Mouse (Mus musculus) hindbrain, postnatal 0 days (tissue): ENCODE results near the gene Lgi4. TPM values are rescaled to one million over a fixed set of nuclear protein-coding genes. Genes with fewer than 3 reads are reported as not detected.

Experiments used
- ATAC-seq: fragments of 200-750 bp; cut with Nextera tagmentation; 2 replicates; pipeline ENCODE4 v1.8.0; 2017; ENCODE audit warnings: mild to moderate bottlenecking, moderate TSS enrichment, moderate library complexity
- DNase-seq: peaks from one replicate; pipeline ENCODE4 v3.0.0-alpha.2; 2015; ENCODE audit warnings: low spot score
- H3K27ac ChIP-seq: fragments of 300-500 bp; sonication (generic); 2 replicates; pipeline ENCODE4 v1.5.1; 2014; ENCODE audit warnings: mild to moderate bottlenecking
- H3K27me3 ChIP-seq: fragments of 300-500 bp; sonication (generic); 2 replicates; pipeline ENCODE4 v1.6.1; 2014; ENCODE audit warnings: low read length, mixed read lengths; ENCODE audit not compliant: insufficient read depth
- H3K36me3 ChIP-seq: fragments of 300-500 bp; sonication (generic); 2 replicates; pipeline ENCODE4 v1.6.1; 2014; ENCODE audit warnings: low read length, mixed read lengths; ENCODE audit not compliant: insufficient read depth
- H3K4me1 ChIP-seq: fragments of 300-500 bp; sonication (generic); 2 replicates; pipeline ENCODE4 v1.6.1; 2014; ENCODE audit warnings: antibody characterized with exemption, low read length, mixed read lengths; ENCODE audit not compliant: insufficient read depth
- H3K4me2 ChIP-seq: fragments of 300-500 bp; sonication (generic); 2 replicates; pipeline ENCODE4 v1.6.1; 2014; ENCODE audit warnings: low read depth, mild to moderate bottlenecking, low read length, moderate library complexity, mixed read lengths
- H3K4me3 ChIP-seq: fragments of 300-500 bp; sonication (generic); 2 replicates; pipeline ENCODE4 v1.5.1; 2014; ENCODE audit warnings: low read length
- H3K9ac ChIP-seq: fragments of 300-500 bp; sonication (generic); replicated peaks from 2 replicates; pipeline ENCODE4 v1.6.1; 2014; ENCODE audit warnings: mild to moderate bottlenecking, low read length, moderate library complexity, mixed read lengths
- H3K9me3 ChIP-seq: fragments of 300-500 bp; sonication (generic); 2 replicates; pipeline ENCODE4 v1.6.1; 2016; ENCODE audit warnings: low read length, mixed read lengths
- CTCF ChIP-seq: IDR thresholded peaks from 2 replicates; pipeline ENCODE4 v1.5.1; 2016; ENCODE audit warnings: antibody characterized with exemption, control low read depth, low read depth
- WGBS: fragments of 180-500 bp; shearing (Covaris S2); extraction: QIAGEN DNeasy Blood & Tissue Kit; methylation state at CpG from one replicate; pipeline ENCODE4 v1.1.7; 2014; 5-methylcytosine and 5-hydroxymethylcytosine counted together
- polyA plus RNA-seq: library from polyadenylated mRNA; unstranded; fragments of >200 nt; fragmentation: Nextera tagmentation; extraction: Ambion mirVana; gene quantifications from 2 replicates; pipeline ENCODE4 v1.2.1, GENCODE M21; 2015
- total RNA-seq: library from RNA; depleted of rRNA; stranded (reverse); fragments of >200 nt; gene quantifications from 2 replicates; pipeline ENCODE4 v1.2.3, GENCODE M21; 2014

Lgi4 gene
- total and polyA plus RNA-seq, 2 experiments from 2014 or later, result 1.3 to 5.9 TPM

- no peaks in the 10 kb centered on the region for H3K9me3 ChIP-seq
- DNase-seq (no peak), ATAC-seq (no peak)
- no peaks in the 10 kb centered on the region for H3K27me3 ChIP-seq
- WGBS, result 71% methylated on average over 11 of the region's 11 CpGs
- H3K4me3 ChIP-seq, result no peak overlapping the region
- H3K4me2 ChIP-seq, result no peak overlapping the region
- TF ChIP-seq CTCF, result peak; percentile 40
- H3K9ac ChIP-seq, result no peak overlapping the region
- no peak overlapping the region for H3K27ac ChIP-seq
- no peaks in the 10 kb centered on the region for H3K4me1 ChIP-seq
- H3K36me3 ChIP-seq, result no peaks in the 10 kb centered on the region
These were observed 24.4 kb upstream of the Lgi4 start for GRCm38 (mm10) chr7:31034789-31035188.

- Histone ChIP-seq H3K36me3 (no peaks in the 10 kb centered on the region), H3K27me3 (no peaks in the 10 kb centered on the region), H3K4me1 (no peaks in the 10 kb centered on the region), H3K9ac (no peak overlapping the region), H3K4me2 (no peak overlapping the region), H3K4me3 (no peak overlapping the region), H3K9me3 (no peaks in the 10 kb centered on the region), H3K27ac (no peak overlapping the region)
- 79% methylated on average over 11 of the region's 11 CpGs for WGBS
- DNase-seq, result no peak
- ATAC-seq, result no peak
- TF ChIP-seq CTCF, result no peak
These were observed 23.9 kb upstream of the Lgi4 start for GRCm38 (mm10) chr7:31035291-31035690.

- Histone ChIP-seq H3K27ac (no peak overlapping the region), H3K4me3 (no peak overlapping the region), H3K4me2 (no peak overlapping the region), H3K9me3 (no peaks in the 10 kb centered on the region), H3K9ac (no peak overlapping the region), H3K27me3 (0 out of 2 replicates have a peak, but pooled peaks cover 8% of the 10 kb centered on the region), H3K4me1 (no peaks in the 10 kb centered on the region), H3K36me3 (no peaks in the 10 kb centered on the region)
- no peak for TF ChIP-seq CTCF
- WGBS, result 88% methylated on average over 7 of the region's 7 CpGs
- DNase-seq (no peak), ATAC-seq (no peak)
These were observed 22.2 kb upstream of the Lgi4 start for GRCm38 (mm10) chr7:31036917-31037316.

GRCm38 (mm10) chr7:31037675-31038074, 21.5 kb upstream of the Lgi4 start:
- no peak for TF ChIP-seq CTCF
- H3K4me3 ChIP-seq, result no peak overlapping the region
- H3K27ac ChIP-seq, result no peak overlapping the region
- no peaks in the 10 kb centered on the region for H3K9me3 ChIP-seq
- no peak for DNase-seq
- 0 out of 2 replicates have a peak, but pooled peaks cover 11% of the 10 kb centered on the region for H3K27me3 ChIP-seq
- H3K4me1 ChIP-seq, result no peaks in the 10 kb centered on the region
- no peaks in the 10 kb centered on the region for H3K36me3 ChIP-seq
- no peak overlapping the region for H3K4me2 ChIP-seq
- no peak for ATAC-seq
- no peak overlapping the region for H3K9ac ChIP-seq
- WGBS, result 64% methylated on average over 2 of the region's 2 CpGs

- Histone ChIP-seq H3K27ac (no peak overlapping the region), H3K9ac (no peak overlapping the region), H3K27me3 (0 out of 2 replicates have a peak, but pooled peaks cover 15% of the 10 kb centered on the region), H3K4me1 (no peaks in the 10 kb centered on the region), H3K4me3 (no peak overlapping the region), H3K9me3 (no peaks in the 10 kb centered on the region), H3K4me2 (no peak overlapping the region), H3K36me3 (no peaks in the 10 kb centered on the region)
- 78% methylated on average over 4 of the region's 4 CpGs for WGBS
- DNase-seq (no peak), ATAC-seq (no peak; the same call in 1 of the 2 replicates)
- TF ChIP-seq CTCF, result no peak
These were observed 20.1 kb upstream of the Lgi4 start for GRCm38 (mm10) chr7:31039011-31039410.

GRCm38 (mm10) chr7:31040281-31041022, 18.7 kb upstream of the Lgi4 start:
- ATAC-seq (no peak), DNase-seq (no peak)
- H3K27ac ChIP-seq, result no peak overlapping the region
- WGBS, result 77% methylated on average over 12 of the region's 12 CpGs
- no peak overlapping the region for H3K4me2 ChIP-seq
- H3K9ac ChIP-seq, result no peak overlapping the region
- no peaks in the 10 kb centered on the region for H3K4me1 ChIP-seq
- H3K27me3 ChIP-seq, result 0 out of 2 replicates have a peak, but pooled peaks cover 15% of the 10 kb centered on the region
- H3K4me3 ChIP-seq, result no peak overlapping the region
- H3K9me3 ChIP-seq, result no peaks in the 10 kb centered on the region
- TF ChIP-seq CTCF, result no peak
- no peaks in the 10 kb centered on the region for H3K36me3 ChIP-seq

- 43% methylated on average over 8 of the region's 8 CpGs for WGBS
- DNase-seq (no peak), ATAC-seq (no peak)
- Histone ChIP-seq H3K27me3 (0 out of 2 replicates have a peak, but pooled peaks cover 15% of the 10 kb centered on the region), H3K4me3 (no peak overlapping the region), H3K4me1 (no peaks in the 10 kb centered on the region), H3K9me3 (no peaks in the 10 kb centered on the region), H3K4me2 (no peak overlapping the region), H3K27ac (no peak overlapping the region), H3K36me3 (no peaks in the 10 kb centered on the region), H3K9ac (no peak overlapping the region)
- no peak for TF ChIP-seq CTCF
These were observed 18.1 kb upstream of the Lgi4 start for GRCm38 (mm10) chr7:31041023-31041407.
